Mouse (Mus musculus) liver, embryonic 13.5 days (tissue): ENCODE measurements around the gene Efcab6. TPM values are rescaled to one million over a fixed set of nuclear protein-coding genes. Genes with fewer than 3 reads are reported as not detected.
A peak's percentile ranks its signal among the peaks of the same experiment; 100 is the strongest.
"Not testable (repeated sequence)": the region's sequence is repeated elsewhere in the genome, so short reads cannot be mapped to it uniquely, and the experiment has no call there.

ENCODE experiments used
- ATAC-seq: fragments of 200-750 bp; cut with Nextera tagmentation; 2 replicates; pipeline ENCODE4 v1.8.0; 2017; ENCODE audit warnings: low read depth, mild to moderate bottlenecking, moderate number of reproducible peaks, moderate library complexity
- DNase-seq: peaks from one replicate; pipeline ENCODE4 v3.0.0; 2022
- H3K27ac ChIP-seq: fragments of 300-500 bp; sonication (generic); 2 replicates; pipeline ENCODE4 v1.5.1; 2015; ENCODE audit warnings: moderate library complexity, mild to moderate bottlenecking, inconsistent platforms
- H3K27me3 ChIP-seq: fragments of 300-500 bp; sonication (generic); 2 replicates; pipeline ENCODE4 v1.6.1; 2015; ENCODE audit warnings: mild to moderate bottlenecking, inconsistent platforms
- H3K36me3 ChIP-seq: fragments of 300-500 bp; sonication (generic); 2 replicates; pipeline ENCODE4 v1.6.1; 2015; ENCODE audit warnings: mild to moderate bottlenecking, inconsistent platforms
- H3K4me1 ChIP-seq: fragments of 300-500 bp; sonication (generic); replicated peaks from 2 replicates; pipeline ENCODE4 v1.6.1; 2015; ENCODE audit warnings: inconsistent platforms
- H3K4me2 ChIP-seq: fragments of 300-500 bp; sonication (generic); 2 replicates; pipeline ENCODE4 v1.6.1; 2015; ENCODE audit warnings: inconsistent platforms, mild to moderate bottlenecking, moderate library complexity
- H3K4me3 ChIP-seq: fragments of 300-500 bp; sonication (generic); replicated peaks from 2 replicates; pipeline ENCODE4 v1.5.1; 2015; ENCODE audit warnings: mild to moderate bottlenecking, inconsistent platforms
- H3K9ac ChIP-seq: fragments of 300-500 bp; sonication (generic); 2 replicates; pipeline ENCODE4 v1.6.1; 2015; ENCODE audit warnings: mild to moderate bottlenecking, inconsistent platforms
- H3K9me3 ChIP-seq: fragments of 300-500 bp; sonication (generic); replicated peaks from 2 replicates; pipeline ENCODE4 v1.6.1; 2016; ENCODE audit warnings: inconsistent platforms
- WGBS: fragments of 180-500 bp; shearing (Covaris S2); methylation state at CpG from one replicate; pipeline ENCODE4 v1.1.7; 2015; ENCODE audit not compliant: insufficient replicate concordance; 5-methylcytosine and 5-hydroxymethylcytosine counted together
- polyA plus RNA-seq: library from polyadenylated mRNA; unstranded; fragments of >200 nt; fragmentation: Nextera tagmentation; extraction: Ambion mirVana; gene quantifications from 2 replicates; pipeline ENCODE4 v1.2.1, GENCODE M21; 2015

The Efcab6 gene
- not detected in 2 replicates for polyA plus RNA-seq

- 5% methylated on average over 29 of the region's 29 CpGs for WGBS
- Histone ChIP-seq H3K9ac (no peak within 1 kb of the TSS), H3K36me3 (no peaks in the 10 kb centered on the region), H3K4me3 (no peak within 1 kb of the TSS), H3K4me2 (no peak within 1 kb of the TSS), H3K4me1 (no peaks in the 10 kb centered on the region), H3K27ac (no peak within 1 kb of the TSS), H3K9me3 (0 out of 2 replicates have a peak, but pooled peaks cover 4% of the 10 kb centered on the region), H3K27me3 (peaks cover 44% of the 10 kb centered on the region)
- DNase-seq (no peak), ATAC-seq (no peak)
Observed at GRCm38 (mm10) chr15:84065140-84065539, at the start of gene Efcab6. Gene Efcab6, minus strand, starts transcription at chr15:84065379.

GRCm38 (mm10) chr15:84113873-84114272 lies 48.7 kb upstream of the Efcab6 start:
- no peak for DNase-seq
- WGBS: 43% methylated on average over 6 of the region's 6 CpGs

GRCm38 (mm10) chr15:84108899-84109298 lies 43.7 kb upstream of the Efcab6 start:
- Histone ChIP-seq H3K9me3 (no peaks in the 10 kb centered on the region), H3K4me3 (no peak overlapping the region), H3K4me1 (peaks cover 8% of the 10 kb centered on the region), H3K9ac (no peak overlapping the region), H3K36me3 (no peaks in the 10 kb centered on the region), H3K27ac (no peak overlapping the region), H3K27me3 (peaks cover 46% of the 10 kb centered on the region), H3K4me2 (no peak overlapping the region)
- no peak for ATAC-seq
- no peak for DNase-seq
- WGBS: 7% methylated on average over 13 of the region's 13 CpGs

More at GRCm38 (mm10) chr15:84113873-84114272, 48.7 kb upstream of the Efcab6 start:
- Histone ChIP-seq H3K36me3 (no peaks in the 10 kb centered on the region), H3K4me1 (no peaks in the 10 kb centered on the region), H3K27ac (no peak overlapping the region), H3K27me3 (0 out of 2 replicates have a peak, but pooled peaks cover 1% of the 10 kb centered on the region), H3K9me3 (no peaks in the 10 kb centered on the region), H3K9ac (no peak overlapping the region), H3K4me2 (no peak overlapping the region), H3K4me3 (no peak overlapping the region)
- no peak for ATAC-seq

GRCm38 (mm10) chr15:84105924-84106500 lies 40.8 kb upstream of the Efcab6 start:
- H3K27me3 ChIP-seq: peaks cover 51% of the 10 kb centered on the region
- ATAC-seq (no peak), DNase-seq (no peak)
- H3K4me2 ChIP-seq: peak overlapping the region; percentile 64
- peaks cover 8% of the 10 kb centered on the region for H3K4me1 ChIP-seq
- H3K36me3 ChIP-seq: no peaks in the 10 kb centered on the region
- no peak overlapping the region for H3K9ac ChIP-seq
- 11% methylated on average over 12 of the region's 12 CpGs for WGBS
- no peaks in the 10 kb centered on the region for H3K9me3 ChIP-seq
- peak overlapping the region; percentile 51 for H3K4me3 ChIP-seq
- no peak overlapping the region for H3K27ac ChIP-seq

- peak within 1 kb of the TSS; percentile 51 for H3K4me3 ChIP-seq
- no peaks in the 10 kb centered on the region for H3K9me3 ChIP-seq
- peaks cover 51% of the 10 kb centered on the region for H3K27me3 ChIP-seq
- WGBS: 2% methylated on average over 77 of the region's 77 CpGs
- no peak within 1 kb of the TSS for H3K9ac ChIP-seq
- DNase-seq (no peak), ATAC-seq (no peak)
- H3K4me2 ChIP-seq: peak within 1 kb of the TSS; percentile 64
- H3K36me3 ChIP-seq: no peaks in the 10 kb centered on the region
- H3K4me1 ChIP-seq: peaks cover 8% of the 10 kb centered on the region
- no peak within 1 kb of the TSS for H3K27ac ChIP-seq
Observed at GRCm38 (mm10) chr15:84105105-84105923, 40.1 kb upstream of the Efcab6 start, which contains the start of gene Sult4a1. Gene Sult4a1, minus strand, starts transcription at chr15:84105754.

GRCm38 (mm10) chr15:84104626-84105025 lies 39.4 kb upstream of the Efcab6 start:
- DNase-seq (no peak), ATAC-seq (no peak)
- WGBS: 69% methylated on average over 7 of the region's 7 CpGs
- no peaks in the 10 kb centered on the region for H3K9me3 ChIP-seq
- H3K4me1 ChIP-seq: peaks cover 8% of the 10 kb centered on the region
- H3K27ac ChIP-seq: no peak overlapping the region
- peaks cover 51% of the 10 kb centered on the region for H3K27me3 ChIP-seq
- H3K36me3 ChIP-seq: no peaks in the 10 kb centered on the region
- no peak overlapping the region for H3K9ac ChIP-seq
- H3K4me3 ChIP-seq: no peak overlapping the region
- H3K4me2 ChIP-seq: no peak overlapping the region

GRCm38 (mm10) chr15:84097536-84097935 lies 32.4 kb upstream of the Efcab6 start:
- H3K27me3 ChIP-seq, H3K9ac ChIP-seq, H3K4me1 ChIP-seq, H3K4me2 ChIP-seq, ATAC-seq, H3K36me3 ChIP-seq, DNase-seq, H3K9me3 ChIP-seq, H3K4me3 ChIP-seq, H3K27ac ChIP-seq: not testable (repeated sequence)
- WGBS: 69% methylated on average over 15 of the region's 15 CpGs

GRCm38 (mm10) chr15:84096051-84096450 lies 30.9 kb upstream of the Efcab6 start:
- DNase-seq: no peak
- Histone ChIP-seq H3K36me3 (no peaks in the 10 kb centered on the region), H3K9me3 (no peaks in the 10 kb centered on the region), H3K4me2 (no peak overlapping the region), H3K27me3 (no peaks in the 10 kb centered on the region), H3K4me1 (no peaks in the 10 kb centered on the region), H3K4me3 (no peak overlapping the region), H3K27ac (no peak overlapping the region), H3K9ac (no peak overlapping the region)
- ATAC-seq: no peak
- 60% methylated on average over 8 of the region's 8 CpGs for WGBS

- no peaks in the 10 kb centered on the region for H3K4me1 ChIP-seq
- WGBS: 37% methylated on average over 7 of the region's 7 CpGs
- no peak overlapping the region for H3K27ac ChIP-seq
- no peaks in the 10 kb centered on the region for H3K36me3 ChIP-seq
- no peaks in the 10 kb centered on the region for H3K27me3 ChIP-seq
- ATAC-seq (no peak), DNase-seq (no peak)
- no peak overlapping the region for H3K9ac ChIP-seq
- no peak overlapping the region for H3K4me3 ChIP-seq
- H3K9me3 ChIP-seq: no peaks in the 10 kb centered on the region
- H3K4me2 ChIP-seq: no peak overlapping the region
Observed at GRCm38 (mm10) chr15:84094921-84095320, 29.7 kb upstream of the Efcab6 start.

- ATAC-seq: no peak
- 36% methylated on average over 9 of the region's 9 CpGs for whole genome bisulfite sequencing
- no peak overlapping the region for H3K4me2 ChIP-seq
- H3K9ac ChIP-seq: no peak overlapping the region
- H3K9me3 ChIP-seq: no peaks in the 10 kb centered on the region
- H3K27me3 ChIP-seq: no peaks in the 10 kb centered on the region
- no peak for DNase-seq
- no peak overlapping the region for H3K27ac ChIP-seq
- H3K4me3 ChIP-seq: no peak overlapping the region
- H3K36me3 ChIP-seq: no peaks in the 10 kb centered on the region
- H3K4me1 ChIP-seq: no peaks in the 10 kb centered on the region
Observed at GRCm38 (mm10) chr15:84086775-84087174, 21.6 kb upstream of the Efcab6 start.

GRCm38 (mm10) chr15:84086364-84086763 lies 21.2 kb upstream of the Efcab6 start:
- Histone ChIP-seq H3K9me3 (no peaks in the 10 kb centered on the region), H3K4me3 (no peak overlapping the region), H3K36me3 (no peaks in the 10 kb centered on the region), H3K27ac (no peak overlapping the region), H3K4me2 (no peak overlapping the region), H3K27me3 (no peaks in the 10 kb centered on the region), H3K9ac (no peak overlapping the region), H3K4me1 (no peaks in the 10 kb centered on the region)
- DNase-seq (no peak), ATAC-seq (no peak)
- 24% methylated on average over 12 of the region's 12 CpGs for WGBS
